Mouse (Mus musculus) ES-E14 (cell line): ENCODE data around the gene Llgl1.

Experiments used
- CHD2 ChIP-seq: IDR thresholded peaks from 2 replicates; pipeline ENCODE4 v1.6.1; 2014; ENCODE audit warnings: mild to moderate bottlenecking, low read depth, low read length, inconsistent platforms
- HCFC1 ChIP-seq: IDR thresholded peaks from 2 replicates; pipeline ENCODE4 v1.6.1; 2012; ENCODE audit warnings: low read length, inconsistent platforms, borderline replicate concordance; ENCODE audit not compliant: insufficient read depth
- MAFK ChIP-seq: IDR thresholded peaks from 2 replicates; pipeline ENCODE4 v1.6.1; 2014; ENCODE audit warnings: mild to moderate bottlenecking, low read depth, low read length, inconsistent platforms; ENCODE audit not compliant: insufficient read depth
- ZNF384 ChIP-seq: IDR thresholded peaks from 2 replicates; pipeline ENCODE4 v1.6.1; 2012; ENCODE audit warnings: low read depth, low read length, inconsistent platforms

DNA sequence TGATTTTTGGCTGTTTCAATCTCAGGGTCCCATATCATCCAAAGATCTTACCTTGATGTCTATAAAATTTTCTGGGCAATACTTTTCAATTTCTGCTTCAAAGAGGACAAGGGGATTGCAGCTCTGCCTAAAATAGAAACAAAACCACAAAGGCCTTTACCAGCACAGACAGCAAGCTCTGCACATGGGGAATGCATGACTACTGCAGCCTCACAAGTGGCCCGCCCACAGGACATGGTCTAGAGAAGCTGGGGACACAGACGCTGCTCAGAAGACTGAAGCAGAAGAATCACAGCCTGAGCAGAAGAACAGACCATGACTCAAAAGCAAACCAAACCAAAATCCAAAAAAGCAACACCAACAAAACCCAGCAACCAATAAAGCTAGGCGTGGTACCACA is 62.2 kb downstream of the Llgl1 start:
- TF ChIP-seq ZNF384 (no peak), CHD2 (no peak), HCFC1 (no peak), MAFK (no peak)
